Mouse (Mus musculus) heart, adult 2 months (tissue): ENCODE results near the gene Cdc34.

ENCODE experiments used
- CTCF ChIP-seq: fragments of 200-600 bp; IDR thresholded peaks from 2 replicates; pipeline ENCODE4 v1.8.1; 2022; ENCODE audit warnings: antibody characterized with exemption, mild to moderate bottlenecking, moderate library complexity
- EP300 ChIP-seq: fragments of 200-500 bp; IDR thresholded peaks from 2 replicates; pipeline ENCODE4 v1.6.1; 2011; ENCODE audit warnings: low read depth, low read length, control low read depth; ENCODE audit not compliant: insufficient read depth

DNA sequence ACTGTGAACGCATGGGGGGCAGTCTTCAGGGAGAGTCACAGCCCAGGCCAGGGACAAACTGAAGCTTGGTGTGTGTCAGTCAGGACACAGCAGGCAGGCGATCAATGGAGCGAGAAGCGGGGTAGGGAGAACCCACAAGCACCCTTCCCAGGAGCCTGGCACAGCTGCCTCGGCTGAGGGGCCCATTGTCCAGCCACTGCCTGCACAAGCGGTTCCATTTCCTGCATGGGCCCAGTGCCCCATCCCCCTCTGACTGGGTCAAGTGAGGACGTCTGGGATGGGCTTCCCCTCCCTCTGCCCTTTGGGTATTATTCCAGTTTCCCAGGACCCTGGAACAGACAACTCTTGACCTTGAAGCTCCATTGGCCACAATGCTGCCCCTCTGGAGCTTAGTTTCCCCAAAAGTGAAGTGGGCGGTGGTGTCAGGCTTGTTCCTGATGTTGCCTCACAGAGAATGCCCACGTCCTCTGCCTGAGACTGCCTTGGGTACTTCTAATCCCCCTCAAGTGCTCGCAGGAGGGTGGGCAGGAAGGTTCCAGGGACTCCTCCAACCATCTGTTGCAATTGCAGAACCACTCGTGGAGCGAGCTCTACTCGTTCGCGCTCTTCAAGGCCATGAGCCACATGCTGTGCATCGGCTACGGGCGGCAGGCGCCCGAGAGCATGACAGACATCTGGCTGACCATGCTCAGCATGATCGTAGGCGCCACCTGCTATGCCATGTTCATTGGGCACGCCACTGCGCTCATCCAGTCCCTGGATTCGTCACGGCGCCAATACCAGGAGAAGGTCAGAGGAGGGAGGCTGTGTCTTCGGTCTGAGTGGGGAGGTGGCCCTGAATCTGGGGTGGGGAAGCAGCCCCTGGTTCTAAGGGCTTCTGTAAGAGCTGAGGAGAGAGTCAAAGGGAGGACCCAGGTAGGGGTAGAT, 46.6 kb downstream of the Cdc34 start:
- TF ChIP-seq EP300: no peak
- no peak for TF ChIP-seq CTCF
